Mouse (Mus musculus) heart, embryonic 10.5 days (tissue): ENCODE results near the gene Pcif1. TPM values are rescaled to one million over a fixed set of nuclear protein-coding genes. Genes with fewer than 3 reads are reported as not detected.

Source experiments
- DNase-seq: peaks from one replicate; pipeline ENCODE4 v3.0.0-alpha.2; 2017; ENCODE audit warnings: low spot score
- H3K27ac ChIP-seq: fragments of 300-500 bp; sonication (generic); 2 replicates; pipeline ENCODE4 v1.5.1; 2016; ENCODE audit warnings: mild to moderate bottlenecking
- H3K27me3 ChIP-seq: fragments of 300-500 bp; sonication (generic); 2 replicates; pipeline ENCODE4 v1.6.1; 2016; ENCODE audit warnings: mild to moderate bottlenecking; ENCODE audit not compliant: poor library complexity, insufficient read depth, severe bottlenecking
- H3K36me3 ChIP-seq: fragments of 300-500 bp; sonication (generic); 2 replicates; pipeline ENCODE4 v1.6.1; 2016; ENCODE audit warnings: mild to moderate bottlenecking, moderate library complexity
- H3K4me1 ChIP-seq: fragments of 300-500 bp; sonication (generic); 2 replicates; pipeline ENCODE4 v1.6.1; 2016; ENCODE audit warnings: mild to moderate bottlenecking
- H3K4me3 ChIP-seq: fragments of 300-500 bp; sonication (generic); 2 replicates; pipeline ENCODE4 v1.5.1; 2016; ENCODE audit warnings: mild to moderate bottlenecking, moderate library complexity
- H3K9me3 ChIP-seq: fragments of 300-500 bp; sonication (generic); 2 replicates; pipeline ENCODE4 v1.6.1; 2016; ENCODE audit warnings: mild to moderate bottlenecking, moderate library complexity
- WGBS: fragments of 180-500 bp; shearing (Covaris S2); methylation state at CpG from one replicate; pipeline ENCODE4 v1.1.7; 2016; 5-methylcytosine and 5-hydroxymethylcytosine counted together
- polyA plus RNA-seq: library from polyadenylated mRNA; unstranded; fragments of >200 nt; fragmentation: Nextera tagmentation; extraction: Ambion mirVana; gene quantifications from 2 replicates; pipeline ENCODE4 v1.2.1, GENCODE M21; 2016

Pcif1 gene
- polyA plus RNA-seq, 1 experiment from 2014 or later: 61.5 TPM

DNA sequence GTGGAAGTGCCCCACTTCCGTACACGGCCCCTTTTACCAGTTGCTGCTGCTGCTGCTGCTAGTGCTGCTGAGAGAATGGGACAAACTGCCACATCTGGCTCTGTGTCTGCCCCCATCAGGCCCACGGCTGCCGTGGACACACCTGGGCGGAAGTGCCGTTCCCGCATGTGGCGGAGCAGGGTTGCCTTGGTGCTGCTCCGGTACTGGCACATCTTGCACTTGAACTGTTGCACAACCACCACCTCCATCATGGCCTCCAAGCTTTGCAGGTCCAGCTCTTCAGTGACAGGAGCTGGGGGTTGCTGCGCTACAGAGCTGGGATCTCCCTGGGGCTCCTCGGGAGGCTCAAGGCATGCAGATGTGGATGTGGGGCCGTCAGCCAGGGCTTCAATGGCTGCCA lies 28.4 kb downstream of the Pcif1 start:
- DNase-seq: no peak
- Histone ChIP-seq H3K27me3 (no peaks in the 10 kb centered on the region), H3K27ac (no peak overlapping the region), H3K4me3 (no peak overlapping the region), H3K36me3 (peaks cover 73% of the 10 kb centered on the region), H3K9me3 (peaks cover 6% of the 10 kb centered on the region), H3K4me1 (peaks cover 20% of the 10 kb centered on the region)
- WGBS: 95% methylated on average over 12 of the region's 12 CpGs

DNA sequence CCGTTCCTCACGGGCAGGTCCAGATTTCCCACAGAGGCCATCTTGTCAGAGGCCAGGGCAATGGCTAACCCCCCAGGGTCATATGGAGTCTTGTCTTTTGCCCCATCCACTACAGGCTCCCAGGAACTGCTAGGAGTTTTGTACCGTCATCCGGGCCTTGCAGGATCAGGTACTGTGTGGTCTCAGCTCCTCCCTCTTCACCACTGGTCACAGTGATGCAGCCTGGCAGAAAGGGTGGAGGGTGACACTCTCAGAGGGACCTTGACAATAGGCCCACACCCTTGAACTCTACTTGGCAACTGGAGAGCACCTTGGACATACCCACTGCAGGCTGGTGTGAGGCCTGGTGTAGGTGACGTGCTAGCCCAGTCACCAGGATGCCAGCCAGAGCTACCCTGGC lies 28.9 kb downstream of the Pcif1 start:
- H3K36me3 ChIP-seq: peaks cover 68% of the 10 kb centered on the region
- no peaks in the 10 kb centered on the region for H3K27me3 ChIP-seq
- H3K27ac ChIP-seq: no peak overlapping the region
- 94% methylated on average over 5 of the region's 5 CpGs for WGBS
- H3K4me1 ChIP-seq: peaks cover 22% of the 10 kb centered on the region
- DNase-seq: no peak
- H3K4me3 ChIP-seq: no peak overlapping the region
- peaks cover 6% of the 10 kb centered on the region for H3K9me3 ChIP-seq

- DNase-seq: no peak
- H3K36me3 ChIP-seq: peaks cover 65% of the 10 kb centered on the region
- H3K4me1 ChIP-seq: peaks cover 30% of the 10 kb centered on the region
- 86% methylated on average over 3 of the region's 3 CpGs for WGBS
- H3K27ac ChIP-seq: no peak overlapping the region
- peaks cover 6% of the 10 kb centered on the region for H3K9me3 ChIP-seq
- no peak overlapping the region for H3K4me3 ChIP-seq
- H3K27me3 ChIP-seq: no peaks in the 10 kb centered on the region
Observed at GRCm38 (mm10) chr2:164909100-164909499, 30.0 kb downstream of the Pcif1 start.

DNA sequence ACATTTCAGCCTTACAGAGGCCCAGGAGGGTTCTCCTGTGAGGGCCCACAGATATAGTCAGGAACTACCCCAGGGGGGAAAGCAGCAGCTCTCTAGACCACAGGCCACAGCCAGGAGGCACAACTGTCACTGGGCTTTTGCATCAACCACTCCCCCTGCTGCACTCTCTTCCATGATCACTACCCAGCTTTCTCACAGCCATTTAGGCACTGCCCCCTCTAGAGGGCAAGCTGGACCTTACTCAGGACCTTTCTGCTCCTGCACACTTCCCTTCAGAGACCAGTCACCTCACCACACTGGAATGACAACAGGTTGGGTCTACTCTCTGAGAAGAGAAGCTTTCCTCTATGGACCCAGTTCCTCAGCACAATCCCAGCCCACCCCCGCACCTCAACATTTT lies 30.4 kb downstream of the Pcif1 start:
- Histone ChIP-seq H3K27ac (no peak overlapping the region), H3K27me3 (no peaks in the 10 kb centered on the region), H3K4me3 (peak overlapping the region; percentile 82), H3K36me3 (peaks cover 62% of the 10 kb centered on the region), H3K9me3 (peaks cover 6% of the 10 kb centered on the region), H3K4me1 (peaks cover 30% of the 10 kb centered on the region)
- DNase-seq: no peak
- 84% methylated on average over 1 of the region's 1 CpGs for WGBS

DNA sequence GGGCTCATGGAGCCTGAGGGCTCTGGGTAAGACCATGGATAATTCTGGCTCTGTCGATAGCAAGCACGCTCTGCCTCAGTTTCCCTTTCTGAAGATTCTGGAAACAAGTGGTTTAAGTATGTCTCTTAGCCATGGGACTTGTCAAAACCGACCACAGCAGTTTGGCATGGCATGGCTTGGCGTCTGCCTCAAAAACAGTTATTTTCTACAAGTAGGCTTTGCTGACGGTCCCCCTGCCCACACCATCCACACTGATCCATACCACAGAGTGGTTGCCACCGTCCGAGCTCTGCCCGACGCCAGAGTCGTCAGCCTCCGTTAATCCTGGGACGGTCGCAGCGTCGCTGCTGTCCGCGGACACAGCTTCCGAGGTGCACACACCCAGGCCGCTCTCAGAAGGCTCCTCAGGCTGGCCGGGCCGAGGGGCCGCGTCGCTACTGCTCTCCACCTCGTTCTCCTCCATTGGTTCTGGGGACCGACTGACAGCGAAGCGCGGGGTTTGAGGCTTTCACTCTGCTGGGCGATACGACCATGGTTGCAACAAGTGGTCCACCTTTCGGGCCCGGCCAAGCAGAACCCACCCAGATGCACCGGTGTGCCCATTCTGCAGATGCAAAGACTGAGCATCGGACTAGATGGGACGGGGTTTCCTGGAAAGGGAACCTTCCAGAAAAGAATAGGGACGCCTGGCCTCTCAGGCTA lies 31.4 kb downstream of the Pcif1 start:
- Histone ChIP-seq H3K9me3 (peaks cover 6% of the 10 kb centered on the region), H3K27ac (peak overlapping the region; percentile 100), H3K36me3 (peaks cover 55% of the 10 kb centered on the region), H3K4me3 (peak overlapping the region; percentile 82), H3K4me1 (peaks cover 30% of the 10 kb centered on the region), H3K27me3 (no peaks in the 10 kb centered on the region)
- DNase-seq: no peak
- WGBS: 4% methylated on average over 37 of the region's 37 CpGs

DNA sequence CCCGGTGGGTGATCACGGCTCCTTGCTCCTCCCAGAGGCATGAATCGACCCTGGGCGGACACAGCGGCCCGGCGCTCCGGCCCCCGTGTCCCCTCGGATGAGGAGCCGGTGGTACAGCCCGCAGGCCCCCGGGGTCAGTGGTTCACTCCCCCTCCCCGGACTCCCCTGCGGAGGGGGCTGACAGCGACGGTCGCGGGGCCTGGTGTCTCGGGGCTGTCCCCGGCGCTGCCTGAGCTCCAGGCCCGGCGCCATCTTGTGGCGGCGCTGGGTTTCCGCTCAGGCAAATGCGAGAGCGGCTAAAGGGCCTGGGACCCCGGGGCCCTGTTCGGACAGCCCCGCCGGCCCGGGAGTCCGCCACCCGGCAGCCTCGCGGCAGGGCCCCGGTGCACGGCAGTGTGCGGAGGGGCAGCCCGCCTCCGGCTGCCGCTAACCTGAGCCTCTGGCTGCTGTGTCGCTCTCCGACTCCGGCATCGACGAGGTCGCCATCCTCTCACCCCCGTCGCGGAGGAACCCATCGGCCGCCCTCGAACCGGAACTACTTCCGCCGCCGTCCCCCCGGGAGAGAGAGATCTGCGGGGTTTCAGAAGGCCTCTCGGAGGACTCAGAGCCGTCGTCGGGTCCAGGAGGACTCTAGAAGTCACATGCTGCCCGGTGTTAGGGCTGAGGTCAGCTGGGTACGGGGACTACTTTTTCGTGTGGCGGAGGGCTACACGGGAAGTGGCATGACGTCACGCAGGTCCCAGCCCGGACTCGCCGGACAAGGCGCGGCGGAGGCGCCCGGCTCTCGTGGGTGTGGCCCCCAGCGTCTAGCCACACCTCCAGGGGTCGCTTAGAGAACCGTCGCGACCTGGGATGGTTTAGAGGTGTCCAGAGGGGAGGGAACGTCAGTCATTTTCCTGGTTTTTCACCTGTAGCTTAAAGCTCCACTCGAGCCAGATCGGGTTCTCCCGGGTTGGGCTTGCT lies 32.3 kb downstream of the Pcif1 start, which contains the start of gene Zfp335:
Gene Zfp335 (minus strand): TSS at position 672 of the 963 bp plus-strand sequence.
- Histone ChIP-seq H3K36me3 (peaks cover 49% of the 10 kb centered on the region), H3K9me3 (peaks cover under 1% of the 10 kb centered on the region), H3K4me3 (peak within 1 kb of the TSS; percentile 82), H3K27me3 (no peaks in the 10 kb centered on the region), H3K27ac (peak within 1 kb of the TSS; percentile 100), H3K4me1 (peaks cover 30% of the 10 kb centered on the region)
- WGBS: under 1% methylated on average over 91 of the region's 91 CpGs
- peak; percentile 96 for DNase-seq

DNA sequence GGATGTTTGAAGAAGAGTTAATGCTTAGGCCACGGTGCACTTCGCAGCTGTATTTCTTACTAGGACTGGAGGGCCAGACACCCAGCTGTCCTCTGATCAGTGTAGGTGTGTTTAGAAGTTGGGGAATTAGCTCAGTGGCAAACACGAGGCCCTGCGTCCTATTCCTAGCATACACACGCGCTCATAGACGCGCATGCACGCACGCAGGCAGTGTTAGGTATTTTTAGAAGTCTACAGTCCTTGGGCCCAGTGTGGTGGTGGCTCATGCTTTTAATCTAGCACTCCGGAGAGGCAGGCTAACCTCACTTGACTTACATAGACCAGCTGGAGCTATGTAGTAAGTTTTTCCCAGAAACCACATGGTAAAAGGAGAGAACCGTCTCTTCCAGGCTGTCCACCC lies 33.0 kb downstream of the Pcif1 start:
- DNase-seq: peak; percentile 85
- H3K4me1 ChIP-seq: peaks cover 30% of the 10 kb centered on the region
- H3K36me3 ChIP-seq: peaks cover 41% of the 10 kb centered on the region
- H3K9me3 ChIP-seq: no peaks in the 10 kb centered on the region
- H3K27me3 ChIP-seq: no peaks in the 10 kb centered on the region
- WGBS: 10% methylated on average over 12 of the region's 12 CpGs
- peak overlapping the region; percentile 82 for H3K4me3 ChIP-seq
- H3K27ac ChIP-seq: peak overlapping the region; percentile 100

DNA sequence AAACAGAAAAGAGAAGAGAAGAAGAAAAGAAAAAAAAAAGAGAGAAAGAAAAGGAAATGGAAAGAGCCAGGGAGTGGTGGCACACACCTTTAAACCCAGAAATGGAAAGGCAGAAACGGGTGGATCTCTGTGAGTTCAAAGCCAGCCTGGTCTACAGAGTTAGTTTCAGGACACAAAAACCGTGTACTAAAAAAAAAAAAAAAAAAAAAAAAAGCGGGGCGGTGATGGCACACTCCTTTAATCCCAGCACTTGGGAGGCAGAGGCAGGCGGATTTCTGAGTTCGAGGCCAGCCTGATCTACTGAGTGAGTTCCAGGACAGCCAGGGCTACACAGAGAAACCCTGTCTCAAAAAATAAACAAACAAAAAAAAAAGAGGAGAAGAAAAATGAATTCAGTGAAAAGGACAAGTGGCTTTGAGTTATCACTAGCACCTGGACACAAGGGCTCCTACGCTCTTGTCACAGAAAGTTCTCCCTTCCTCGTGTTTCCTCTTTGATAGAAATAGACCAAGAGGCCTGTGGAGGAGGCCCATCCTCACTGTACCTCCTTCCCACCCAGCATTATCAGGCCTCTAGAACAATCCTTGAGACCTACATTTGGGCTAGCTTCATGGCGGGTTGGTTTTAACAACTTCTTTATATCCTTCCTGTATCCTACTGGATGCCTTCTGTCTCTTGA lies 33.8 kb downstream of the Pcif1 start:
- Histone ChIP-seq H3K36me3 (peaks cover 34% of the 10 kb centered on the region), H3K4me3 (peak overlapping the region; percentile 82), H3K27ac (peak overlapping the region; percentile 100), H3K27me3 (no peaks in the 10 kb centered on the region), H3K9me3 (no peaks in the 10 kb centered on the region), H3K4me1 (peaks cover 34% of the 10 kb centered on the region)
- no peak for DNase-seq
- WGBS: 87% methylated on average over 8 of the region's 9 CpGs

DNA sequence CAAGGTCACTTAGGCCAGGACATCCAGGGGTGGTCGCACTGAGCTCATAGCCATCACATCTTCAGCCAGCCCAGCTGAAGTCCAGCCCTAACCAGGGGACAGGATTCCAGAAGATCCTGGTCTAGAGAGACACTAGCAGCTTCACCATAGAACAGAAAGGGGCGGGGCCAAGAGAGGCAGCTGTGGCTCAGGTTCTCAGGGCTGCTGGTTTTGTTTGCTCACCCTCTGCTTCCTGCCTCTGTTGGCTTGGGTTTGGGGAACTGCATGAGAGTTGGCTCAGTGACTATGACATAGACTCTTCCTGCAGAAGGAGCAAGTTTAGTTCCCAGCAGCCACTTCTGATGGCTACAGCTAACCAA lies 34.3 kb downstream of the Pcif1 start:
- no peak overlapping the region; the same call in 1 of the 2 replicates for H3K27ac ChIP-seq
- no peaks in the 10 kb centered on the region for H3K9me3 ChIP-seq
- H3K4me1 ChIP-seq: peaks cover 34% of the 10 kb centered on the region
- WGBS: 85% methylated on average over 2 of the region's 2 CpGs
- H3K4me3 ChIP-seq: no peak overlapping the region
- DNase-seq: no peak
- peaks cover 34% of the 10 kb centered on the region for H3K36me3 ChIP-seq
- H3K27me3 ChIP-seq: no peaks in the 10 kb centered on the region

DNA sequence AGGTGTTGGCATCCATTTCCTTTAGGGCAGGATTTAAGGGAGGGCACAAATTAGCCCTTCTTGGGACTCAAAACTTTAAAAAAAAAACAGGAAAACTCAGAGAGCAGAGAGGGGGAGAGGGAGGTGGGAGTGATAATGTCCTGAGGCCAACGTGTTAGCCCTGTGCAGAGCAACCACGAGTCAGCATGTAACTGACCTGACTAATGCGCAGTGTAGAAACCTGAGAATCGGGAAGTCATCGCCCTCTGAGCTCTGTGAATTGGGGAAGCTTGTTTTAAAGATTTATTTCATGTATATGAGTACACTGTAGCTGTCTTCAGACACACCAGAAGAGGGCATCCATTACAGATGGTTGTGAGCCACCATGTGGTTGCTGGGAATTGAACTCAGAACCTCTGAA lies 37.7 kb downstream of the Pcif1 start:
- WGBS: 67% methylated on average over 5 of the region's 5 CpGs

GRCm38 (mm10) chr2:164917371-164917770 lies 38.3 kb downstream of the Pcif1 start:
- Histone ChIP-seq H3K27ac (no peak overlapping the region), H3K9me3 (no peaks in the 10 kb centered on the region), H3K36me3 (peaks cover 37% of the 10 kb centered on the region; the same call in 1 of the 2 replicates), H3K4me3 (no peak overlapping the region), H3K27me3 (no peaks in the 10 kb centered on the region), H3K4me1 (peaks cover 20% of the 10 kb centered on the region)
- no peak for DNase-seq
- WGBS: 64% methylated on average over 10 of the region's 10 CpGs

More for the DNA sequence above, 37.7 kb downstream of the Pcif1 start:
- no peaks in the 10 kb centered on the region for H3K9me3 ChIP-seq
- no peak for DNase-seq
- peaks cover 24% of the 10 kb centered on the region for H3K4me1 ChIP-seq
- H3K4me3 ChIP-seq: no peak overlapping the region
- no peak overlapping the region for H3K27ac ChIP-seq
- no peaks in the 10 kb centered on the region for H3K27me3 ChIP-seq
- peaks cover 37% of the 10 kb centered on the region; the same call in 1 of the 2 replicates for H3K36me3 ChIP-seq

GRCm38 (mm10) chr2:164918325-164918724 lies 39.2 kb downstream of the Pcif1 start:
- Histone ChIP-seq H3K36me3 (peaks cover 37% of the 10 kb centered on the region; the same call in 1 of the 2 replicates), H3K9me3 (no peaks in the 10 kb centered on the region), H3K27ac (no peak overlapping the region), H3K4me1 (peaks cover 14% of the 10 kb centered on the region), H3K4me3 (no peak overlapping the region), H3K27me3 (no peaks in the 10 kb centered on the region)
- DNase-seq: no peak
- WGBS: 69% methylated on average over 4 of the region's 5 CpGs
